Mouse (Mus musculus): ENCODE measurements around the gene Clec2d. TPM values are rescaled to one million over a fixed set of nuclear protein-coding genes. Genes with fewer than 3 reads are reported as not detected.
"Not testable (repeated sequence)": the region's sequence is repeated elsewhere in the genome, so short reads cannot be mapped to it uniquely, and the experiment has no call there.

Gene Clec2d
- total RNA-seq, 4 experiments from 2014 or later = 38.2 to 55.3 (median 41.8) TPM

DNA sequence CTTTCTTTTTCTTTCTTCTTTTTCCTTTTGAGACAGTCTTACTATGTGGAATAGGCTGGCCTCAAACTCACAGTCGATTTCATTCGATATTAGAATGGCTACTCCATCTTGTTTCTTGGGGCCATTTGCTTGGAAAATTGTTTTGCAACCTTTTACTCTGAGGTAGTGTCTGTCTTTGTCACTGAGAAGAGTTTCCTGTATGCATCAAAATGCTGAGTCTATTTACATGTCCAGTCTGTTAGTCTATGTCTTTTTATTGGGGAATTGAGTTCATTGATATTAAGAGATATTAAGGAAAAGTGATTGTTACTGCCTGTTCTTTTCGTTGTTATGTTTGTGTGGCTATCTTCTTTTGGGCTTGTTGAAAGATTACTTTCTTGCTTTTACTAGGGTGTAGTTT is 7.4 kb downstream of the Clec2d start:
- not testable (repeated sequence) for DNase-seq

DNA sequence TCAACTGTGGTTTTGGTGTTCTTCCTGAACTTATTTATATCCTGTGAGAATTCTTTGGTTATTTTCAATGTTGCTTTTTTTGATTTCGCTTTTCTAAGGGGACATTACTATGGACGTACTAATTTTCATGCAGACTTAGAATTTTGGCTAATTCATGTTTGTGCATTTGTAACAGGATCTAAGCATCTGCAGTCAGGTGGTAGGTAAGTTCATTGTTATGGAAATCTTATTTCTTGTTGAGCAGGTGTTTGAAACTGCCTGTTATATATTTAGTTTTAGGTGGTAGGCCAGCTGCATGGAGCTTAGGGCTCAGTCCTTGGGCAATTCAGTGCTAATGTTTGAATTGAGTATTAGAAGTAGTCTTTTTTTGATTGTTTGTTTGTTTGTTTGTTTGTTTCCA is 13.0 kb downstream of the Clec2d start:
- no peak for DNase-seq

DNA sequence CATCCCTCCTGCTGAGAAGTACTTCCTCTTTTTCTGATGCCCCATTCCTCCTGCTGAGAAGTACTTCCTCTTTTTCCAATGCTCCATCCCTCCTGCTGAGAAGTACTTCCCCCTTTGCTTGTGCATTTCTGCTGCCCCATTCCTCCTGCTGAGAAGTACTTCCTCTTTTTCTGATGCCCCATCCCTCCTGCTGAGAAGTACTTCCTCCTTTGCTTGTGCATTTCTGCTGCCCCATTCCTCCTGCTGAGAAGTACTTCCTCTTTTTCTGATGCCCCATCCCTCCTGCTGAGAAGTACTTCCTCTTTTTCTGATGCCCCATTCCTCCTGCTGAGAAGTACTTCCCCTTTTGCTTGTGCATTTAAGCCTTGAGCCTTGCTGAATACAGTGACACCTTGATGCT is 19.7 kb downstream of the Clec2d start:
- DNase-seq = not testable (repeated sequence)

DNA sequence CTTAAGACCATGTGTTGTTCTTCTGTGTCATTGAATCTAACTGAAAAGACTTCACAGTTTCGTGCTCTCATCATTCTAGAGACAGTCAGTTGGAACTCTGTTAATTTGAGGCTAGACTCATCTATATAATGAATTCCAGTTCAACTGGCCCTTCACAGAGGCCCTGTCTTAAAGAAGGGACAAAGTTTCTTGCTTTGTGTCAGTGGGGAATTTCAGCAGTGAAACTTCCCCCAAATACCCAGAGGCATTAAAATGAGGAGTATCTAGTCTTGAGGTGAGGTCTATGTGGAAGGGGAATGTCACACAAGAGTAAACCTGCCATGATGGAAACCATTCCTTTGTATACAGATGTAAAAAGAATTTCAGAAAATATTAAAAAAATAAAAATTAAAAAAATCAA is 21.9 kb downstream of the Clec2d start:
- DNase-seq = no peak

DNA sequence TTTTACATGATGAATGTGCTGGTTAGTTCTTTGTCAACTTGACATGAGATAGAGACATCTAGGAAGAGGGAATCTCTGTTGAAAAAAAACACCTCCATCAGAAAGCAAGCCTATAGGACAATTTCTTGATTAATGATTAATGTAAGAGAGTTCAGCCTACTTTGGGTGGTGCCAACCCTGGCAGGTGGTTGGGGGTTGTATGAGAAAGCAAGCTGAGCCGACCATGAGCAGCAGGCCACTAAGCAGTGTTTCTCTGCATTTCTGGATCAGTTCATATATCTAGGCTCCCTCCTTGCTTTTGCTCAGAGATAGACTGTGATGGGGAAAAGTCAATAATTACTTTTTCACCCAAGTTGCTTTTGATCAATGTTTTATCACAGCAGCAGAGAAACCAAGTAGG is 23.9 kb downstream of the Clec2d start:
- DNase-seq = no peak

DNA sequence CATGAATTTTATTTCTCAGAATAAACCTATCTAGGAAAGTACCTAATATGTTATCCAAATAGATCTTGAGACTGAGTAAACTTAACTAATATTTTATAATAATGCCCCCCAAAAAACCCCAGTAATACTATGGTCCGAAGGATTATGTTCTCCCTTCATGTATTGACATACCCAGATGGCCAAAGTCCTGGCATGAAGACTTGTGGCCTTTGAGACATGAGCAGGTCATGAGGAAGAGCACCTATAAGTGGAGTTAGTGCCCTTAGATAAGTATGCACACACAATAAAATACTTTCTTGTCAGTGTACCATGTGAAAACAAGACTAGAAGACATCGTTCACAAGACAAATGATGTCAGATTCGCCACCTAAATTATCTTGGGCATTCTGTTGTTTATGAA is 24.4 kb downstream of the Clec2d start:
- no peak for DNase-seq

DNA sequence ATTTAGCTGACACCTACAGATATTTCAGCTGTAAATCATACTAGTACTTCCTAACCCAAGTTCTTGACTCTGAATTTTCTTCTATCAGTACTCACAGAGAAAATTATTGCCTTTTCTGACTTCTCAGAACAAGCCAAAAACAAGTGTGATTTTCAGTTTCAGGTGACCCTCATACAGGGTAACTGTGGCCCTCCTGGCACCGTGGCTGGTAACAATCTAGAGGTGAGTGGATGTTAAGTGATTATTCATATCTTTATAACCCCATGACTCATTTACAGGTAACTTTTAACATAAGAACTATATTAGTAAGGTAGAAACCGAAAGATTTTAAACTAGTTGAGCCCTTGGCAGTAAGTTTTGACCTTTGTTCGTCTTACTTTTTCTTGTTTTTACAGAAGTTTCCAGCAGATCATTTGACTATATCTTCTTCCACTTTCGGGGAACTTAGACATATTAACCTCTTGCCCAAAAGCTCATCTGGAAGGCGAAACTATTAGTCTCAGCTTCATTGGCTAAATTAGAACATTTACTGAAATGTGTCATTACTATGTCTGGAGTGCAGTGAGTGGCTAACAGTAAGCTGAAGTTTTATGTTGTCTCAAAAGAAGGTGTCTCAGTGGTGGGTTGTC is 28.6 kb downstream of the Clec2d start:
- no peak for DNase-seq

DNA sequence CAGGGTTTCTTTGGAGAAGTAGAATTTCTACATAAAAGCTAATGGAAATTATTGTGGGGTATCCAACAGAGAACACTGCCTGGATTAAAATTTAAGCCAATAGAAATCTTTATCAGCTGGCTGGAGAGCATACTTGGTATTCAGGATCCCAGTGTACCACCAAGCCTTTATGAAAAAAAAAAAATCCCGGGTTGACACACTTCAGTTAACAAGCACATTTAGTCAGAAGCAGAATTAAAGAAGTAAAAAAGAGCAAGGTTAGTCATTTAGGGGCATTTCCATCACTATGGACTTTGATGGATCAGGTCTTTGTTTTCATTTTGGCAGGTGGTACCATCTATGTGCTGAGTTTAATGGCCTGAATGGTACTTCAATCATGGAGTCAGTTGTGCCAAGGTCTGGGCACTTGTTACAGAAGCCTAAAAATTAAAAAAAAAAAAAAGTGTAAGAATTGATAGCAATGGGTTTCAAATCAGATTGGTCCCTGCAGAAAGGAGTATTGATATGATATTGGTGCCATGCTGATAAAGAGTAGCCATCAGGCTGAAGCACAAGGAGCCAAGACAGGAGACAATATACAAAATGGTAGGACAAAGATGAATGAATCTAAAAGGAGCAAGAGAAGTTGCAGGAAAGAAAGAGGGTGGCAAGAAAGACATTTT is 29.5 kb downstream of the Clec2d start:
- DNase-seq = no peak

DNA sequence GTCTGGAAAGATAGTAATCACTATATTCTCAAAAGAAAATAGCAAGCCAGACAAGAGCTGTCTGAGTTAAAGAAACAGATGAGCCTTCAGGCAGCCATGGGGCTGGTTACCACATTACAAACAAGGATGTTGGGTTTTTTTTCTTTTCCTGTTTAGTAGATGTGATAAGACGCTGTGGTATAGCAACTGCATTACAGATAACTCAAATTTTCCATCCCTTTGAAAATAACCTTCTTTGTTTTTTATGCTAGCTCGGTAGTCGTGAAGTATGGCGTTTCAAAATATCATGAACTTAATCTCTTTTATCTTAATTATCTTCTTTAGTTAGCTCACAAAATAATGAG is 30.0 kb downstream of the Clec2d start:
- DNase-seq = no peak

DNA sequence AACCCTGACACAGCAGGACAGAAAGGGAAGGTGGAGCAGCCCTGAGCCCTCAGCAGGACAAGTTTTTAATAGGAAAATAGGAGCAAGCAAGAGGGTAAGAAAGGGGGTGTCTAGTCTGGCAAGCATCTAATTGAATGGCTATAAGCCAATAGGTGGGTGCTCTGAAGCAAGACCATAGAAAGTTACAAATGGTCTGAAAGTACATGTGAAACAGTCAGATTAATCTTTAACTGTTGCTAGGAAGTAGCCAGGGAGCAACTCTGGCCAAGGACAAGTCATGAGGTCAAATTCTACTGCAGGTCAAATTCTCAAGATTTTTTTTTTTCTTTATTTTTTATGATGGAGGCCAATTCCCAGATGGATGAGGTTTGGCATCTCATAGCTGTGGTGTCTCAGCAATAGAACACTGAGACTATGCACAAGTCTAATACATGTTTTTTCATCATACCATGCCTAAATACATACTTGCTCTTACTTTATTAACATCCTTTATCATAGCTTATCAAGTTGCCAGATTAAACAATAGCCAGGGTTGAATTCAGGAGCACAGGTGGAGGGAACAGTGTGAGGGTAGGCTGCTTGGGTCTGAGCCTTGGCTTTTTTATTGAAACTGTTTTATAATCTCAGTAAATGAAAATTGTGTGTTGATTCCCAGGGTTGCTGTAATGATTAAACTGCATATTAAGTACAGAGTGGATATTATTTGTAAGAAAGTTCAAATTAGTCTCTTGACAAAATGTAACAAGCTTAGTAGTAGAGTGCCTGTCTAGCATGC is 32.2 kb downstream of the Clec2d start:
- DNase-seq = no peak

DNA sequence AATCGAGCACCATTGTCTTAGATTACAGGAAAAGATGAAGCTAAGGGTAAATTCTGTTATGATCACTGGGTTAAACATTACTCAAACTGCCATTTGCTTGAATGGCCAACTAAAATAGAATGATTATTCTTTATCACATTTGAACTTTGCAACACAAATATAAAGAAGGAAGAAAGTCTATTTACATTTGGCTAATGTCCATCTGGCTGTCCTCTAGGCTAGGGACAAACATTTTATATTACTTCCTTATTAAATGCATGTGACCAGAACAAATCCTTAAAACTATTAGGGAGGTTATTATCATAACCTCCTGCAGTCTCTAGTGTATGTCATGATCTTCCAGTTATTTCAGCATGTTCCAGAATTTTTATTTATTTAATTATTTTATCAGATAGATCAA is 33.1 kb downstream of the Clec2d start:
- no peak for DNase-seq

DNA sequence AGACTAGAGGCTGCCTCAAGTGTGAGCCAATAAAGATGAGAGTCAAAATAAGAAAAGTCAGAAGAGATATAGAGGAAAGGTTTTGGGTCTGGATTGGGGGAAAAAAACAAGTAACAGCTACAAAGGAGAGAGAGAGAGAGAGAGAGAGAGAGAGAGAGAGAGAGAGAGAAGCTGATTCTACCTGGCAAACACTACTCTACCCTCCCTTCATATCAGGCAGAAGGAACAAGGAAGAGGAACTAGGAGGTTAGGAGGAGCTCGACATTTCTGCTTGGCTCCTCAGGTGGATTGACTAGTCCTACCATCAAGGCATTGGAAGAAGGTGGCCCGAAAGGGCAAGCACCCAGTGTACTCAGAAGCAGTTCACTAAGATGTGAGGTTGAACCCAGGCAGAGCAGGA is 33.8 kb downstream of the Clec2d start:
- no peak for DNase-seq

DNA sequence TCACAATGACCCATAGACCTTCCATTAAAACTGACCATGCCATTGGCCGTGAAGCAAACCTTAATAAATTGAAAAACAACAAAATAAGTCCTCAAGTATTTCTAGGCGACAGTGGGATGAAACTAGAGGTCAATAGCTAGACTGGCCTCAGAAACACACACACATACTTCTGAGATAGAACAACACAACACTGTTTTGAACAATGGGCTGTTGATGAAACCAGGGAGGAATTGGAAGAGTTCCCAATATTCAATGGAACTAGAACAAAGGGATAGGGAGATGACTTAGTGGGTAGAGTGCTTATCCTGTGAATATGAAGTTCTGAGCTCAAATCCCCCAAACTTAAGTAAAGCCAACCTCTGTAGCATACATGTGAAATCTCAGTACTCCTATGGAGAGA is 34.6 kb downstream of the Clec2d start:
- DNase-seq = no peak

DNA sequence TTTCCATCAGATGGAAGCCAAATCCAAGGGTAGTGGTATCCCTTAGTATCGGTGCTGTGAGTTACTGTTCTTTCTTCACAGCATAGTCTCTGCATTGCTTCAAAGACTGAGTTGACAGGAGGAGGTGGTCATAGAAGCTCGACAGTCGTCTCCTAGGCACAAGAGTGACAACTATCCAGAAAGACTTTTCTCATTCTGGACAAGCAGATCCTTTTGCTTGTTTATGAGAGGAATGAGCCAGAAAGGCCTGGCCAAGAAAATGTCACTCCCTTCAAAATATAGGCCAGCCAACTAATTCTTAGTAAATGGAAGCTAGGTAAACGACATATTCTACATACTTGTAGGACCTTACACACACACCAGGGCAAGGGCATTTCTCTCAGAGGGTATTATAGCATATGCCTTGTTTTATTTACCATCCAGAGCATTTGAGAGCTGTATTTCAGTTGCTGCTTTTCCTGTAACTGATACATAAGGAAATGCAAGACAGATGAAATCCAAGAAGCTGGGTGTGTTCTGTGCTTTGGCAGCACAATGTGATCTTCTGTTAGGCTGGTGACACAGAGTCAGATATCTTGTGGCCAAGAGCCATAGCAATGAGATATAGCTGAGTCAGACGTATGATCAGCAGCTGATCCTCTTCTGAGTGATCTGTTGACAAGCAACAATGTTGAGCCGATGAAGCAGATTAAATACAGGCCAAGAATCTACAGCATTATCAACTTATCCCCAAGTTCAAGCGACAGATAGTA is 35.6 kb downstream of the Clec2d start:
- DNase-seq = no peak

DNA sequence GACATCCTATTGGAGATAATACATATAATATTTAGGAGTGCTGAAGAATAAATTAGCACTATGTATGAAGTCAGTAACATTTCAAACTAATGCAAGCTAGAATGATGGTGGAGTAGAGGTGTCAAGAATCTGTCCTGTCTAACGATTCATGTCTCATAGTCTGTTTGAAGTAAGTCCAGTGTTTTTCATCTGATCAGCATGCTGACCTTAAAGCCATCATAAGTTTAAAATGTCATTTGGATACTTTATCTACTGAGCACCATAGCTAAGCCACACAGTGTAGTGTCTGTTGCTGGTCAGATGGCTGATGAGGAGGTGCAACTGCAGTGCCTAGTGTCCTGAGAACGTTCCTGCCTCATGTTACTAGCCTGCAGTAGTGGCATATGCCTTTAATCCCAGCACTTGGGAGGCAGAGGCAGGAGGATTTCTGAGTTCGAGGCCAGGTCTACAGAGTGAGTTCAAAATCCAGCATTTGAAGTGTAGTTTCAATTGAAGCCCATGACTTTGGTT is 36.4 kb downstream of the Clec2d start:
- no peak for DNase-seq

DNA sequence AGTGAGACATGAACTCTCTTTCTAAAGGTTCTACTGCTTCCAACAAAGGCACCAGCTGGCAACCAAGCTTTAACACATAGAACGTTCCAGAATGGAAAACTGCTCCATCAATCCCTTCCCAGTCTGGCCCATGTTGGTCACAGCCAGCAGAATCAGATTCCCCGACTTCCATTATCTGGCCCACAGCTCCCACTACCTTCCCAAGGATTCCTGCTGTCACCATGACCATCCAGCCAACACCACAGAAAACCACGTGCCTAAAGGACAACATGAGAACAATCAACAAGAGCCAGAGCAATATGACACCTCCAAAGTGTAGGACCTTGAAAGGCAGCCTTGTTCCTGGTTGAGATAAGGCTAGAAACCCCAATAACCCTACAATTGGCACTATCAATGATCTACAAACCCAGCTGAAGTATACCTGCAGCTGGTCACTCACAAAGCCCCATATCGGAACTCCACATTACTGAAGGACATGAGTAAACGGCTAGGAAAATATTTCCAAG is 37.8 kb downstream of the Clec2d start:
- no peak for DNase-seq

DNA sequence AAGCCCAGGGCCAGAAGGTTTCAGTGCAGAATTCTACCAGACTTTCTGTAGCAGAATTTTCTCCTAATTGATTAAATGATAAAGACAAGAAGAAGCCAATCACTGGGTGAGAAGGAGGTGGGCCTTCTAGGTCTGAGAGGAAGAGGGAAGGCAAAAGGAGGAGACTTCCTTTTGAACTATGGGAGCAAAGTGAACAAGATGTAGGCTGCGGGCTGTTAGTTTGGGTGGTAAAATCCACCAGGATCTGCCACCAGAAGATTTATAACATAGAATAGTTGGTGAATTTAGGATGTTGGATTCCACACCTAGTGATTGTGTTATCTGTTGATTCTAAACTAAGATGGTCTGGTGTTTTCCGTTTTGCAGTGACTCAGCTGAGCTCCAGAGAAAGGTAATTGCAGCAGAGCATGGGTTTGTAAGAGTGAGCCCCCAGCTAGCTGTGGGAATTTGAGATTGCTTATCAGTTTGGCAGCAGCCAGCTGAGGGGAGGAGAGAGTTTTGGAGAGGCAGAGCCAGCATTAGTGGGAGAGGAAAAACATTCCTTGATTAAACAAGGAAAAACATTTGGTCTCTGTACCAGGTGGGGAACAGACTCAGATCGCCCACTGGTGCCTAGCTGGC is 39.6 kb downstream of the Clec2d start:
- no peak for DNase-seq

DNA sequence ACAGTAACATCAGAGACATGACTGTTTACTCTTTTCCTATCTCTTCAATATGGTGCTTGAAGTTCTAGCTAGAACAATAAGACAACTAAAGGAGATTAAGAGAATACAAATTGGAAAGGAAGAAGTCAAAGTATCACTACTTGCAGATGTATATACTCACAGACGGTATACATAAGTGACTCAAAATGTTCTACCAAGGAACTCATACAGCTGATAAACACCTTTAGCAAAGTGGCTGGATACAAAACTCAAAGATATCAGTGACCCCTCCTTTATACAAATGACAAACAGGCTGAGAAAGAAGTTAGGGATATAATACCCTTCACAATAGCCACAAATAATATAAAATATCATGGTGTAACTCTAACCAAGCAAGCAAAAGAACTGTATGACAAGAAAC is 40.6 kb downstream of the Clec2d start:
- DNase-seq = no peak

DNA sequence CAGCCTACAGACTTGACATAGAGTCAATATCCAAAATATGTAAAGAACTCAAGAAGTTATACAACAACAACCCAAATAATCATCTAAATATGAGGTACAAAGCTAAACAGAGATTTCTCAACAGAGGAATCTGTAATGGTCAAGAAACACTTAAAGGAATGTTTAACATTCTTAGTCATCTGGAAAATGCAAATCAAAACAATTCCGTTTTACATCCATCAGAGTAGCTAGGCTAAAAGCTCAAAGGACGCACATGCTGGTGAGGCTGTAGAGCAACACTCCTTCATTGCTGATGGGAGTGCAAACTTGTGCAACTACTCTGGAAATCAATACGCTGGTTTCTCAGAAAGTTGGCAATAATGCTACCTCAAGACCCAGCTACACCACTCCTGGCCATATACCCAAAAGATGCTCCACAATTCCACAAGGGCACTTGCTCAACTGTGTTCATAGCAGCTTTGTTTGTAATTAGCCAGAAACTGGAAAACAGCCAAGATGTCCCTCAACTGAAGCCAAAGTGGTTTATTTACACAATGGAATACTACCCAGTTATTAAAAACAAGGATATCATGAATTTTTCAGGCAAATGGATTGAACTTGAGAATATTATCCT is 41.9 kb downstream of the Clec2d start:
- DNase-seq = no peak

DNA sequence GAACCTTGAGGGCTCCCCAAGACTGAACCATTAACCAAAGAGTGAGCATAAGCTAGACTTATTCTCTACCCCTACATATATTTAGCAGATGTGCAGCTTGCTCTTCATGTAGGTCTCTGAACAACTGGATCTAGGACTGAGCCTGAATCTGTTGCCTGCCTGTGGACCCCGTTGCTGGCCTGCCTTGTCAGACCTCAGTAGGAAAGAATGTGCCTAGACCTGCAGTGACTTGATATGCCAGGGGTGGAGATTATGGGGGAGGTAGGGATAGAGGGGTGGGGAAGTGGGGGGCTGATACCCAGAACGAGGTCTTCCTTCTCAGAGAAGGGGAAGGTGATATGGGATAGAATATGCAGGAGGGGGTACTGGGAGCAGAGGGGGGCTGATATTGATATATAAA is 43.2 kb downstream of the Clec2d start:
- DNase-seq = no peak

DNA sequence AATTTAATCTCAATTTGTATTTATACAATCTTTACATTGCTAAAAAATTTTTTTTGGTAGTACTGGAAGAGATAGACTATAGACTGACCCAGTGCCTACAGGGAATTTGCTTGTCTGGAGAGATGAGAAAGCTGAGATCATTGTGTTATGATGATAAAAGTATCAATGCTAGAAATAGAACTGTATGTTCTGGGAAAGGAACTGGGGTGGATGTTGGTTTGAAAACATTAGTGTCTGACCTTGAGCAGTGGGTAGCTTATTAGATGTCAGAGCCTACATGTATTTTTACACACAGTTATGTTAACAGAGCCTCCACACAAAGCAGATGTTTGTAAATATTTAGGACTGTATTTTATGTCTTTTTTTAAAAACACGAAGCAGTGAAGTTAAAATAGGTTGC is 43.7 kb downstream of the Clec2d start:
- no peak for DNase-seq

DNA sequence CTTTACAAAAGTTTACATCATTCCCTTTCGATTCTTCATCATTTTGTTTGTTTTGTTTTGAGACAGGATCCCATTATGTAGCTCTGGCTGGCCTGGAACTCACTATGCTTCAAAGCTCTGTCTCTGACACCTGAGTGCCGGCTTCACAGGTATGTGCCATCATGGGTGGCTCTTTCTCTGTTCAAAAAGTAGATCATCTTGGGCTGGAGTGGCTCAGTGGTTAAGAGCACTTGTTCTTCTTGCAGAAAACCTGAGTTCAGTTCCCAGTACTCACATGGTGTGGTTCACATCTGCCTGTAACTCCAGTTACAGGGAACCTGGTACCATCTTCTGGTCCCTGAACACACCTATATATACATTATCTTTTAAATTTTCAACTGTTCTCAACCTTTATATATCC is 44.7 kb downstream of the Clec2d start:
- no peak for DNase-seq
